Mouse (Mus musculus) heart, adult 11 months (tissue): ENCODE measurements around the gene Elp5.

Experiments used
- DNase-seq: peaks from one replicate; pipeline ENCODE4 v3.0.0; 2022

Gene Elp5

DNA sequence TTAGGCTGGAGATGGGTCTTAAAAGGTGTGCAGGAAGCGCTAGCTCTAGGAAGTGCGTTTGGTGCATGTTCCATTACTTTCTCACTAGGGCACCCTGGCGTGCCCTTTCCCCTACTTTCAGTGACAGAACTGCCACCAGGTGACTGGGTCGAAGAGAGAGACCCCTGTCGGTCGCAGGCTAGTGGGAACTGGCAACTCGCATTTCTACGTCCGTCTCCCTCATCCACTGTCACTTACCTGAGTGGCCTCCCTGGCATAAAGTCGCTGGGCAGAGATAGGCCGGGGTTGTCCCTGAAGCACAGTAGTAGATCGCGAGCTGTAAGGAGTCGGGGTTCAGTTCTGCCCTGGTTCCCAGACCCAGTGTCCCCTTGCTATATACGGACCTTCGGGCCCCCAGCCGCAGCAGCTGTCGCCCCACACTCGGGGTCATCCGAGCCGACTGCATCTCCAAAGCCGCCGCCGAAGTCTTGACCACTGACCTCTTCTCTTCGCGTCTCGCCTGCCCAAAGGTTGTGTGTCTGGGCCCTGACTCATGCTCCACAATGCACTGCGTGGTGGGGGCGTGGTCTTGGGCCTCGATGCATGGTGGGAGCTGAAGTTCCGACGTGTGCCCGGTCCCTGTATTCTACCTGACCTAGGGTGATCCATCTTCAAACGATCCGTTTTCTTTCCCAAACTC is 32.7 kb upstream of the Elp5 start, which contains the start of gene Acadvl:
Acadvl (minus strand) TSS at position 532 of the 679 bp plus-strand sequence.
- DNase-seq = peak; percentile 99

DNA sequence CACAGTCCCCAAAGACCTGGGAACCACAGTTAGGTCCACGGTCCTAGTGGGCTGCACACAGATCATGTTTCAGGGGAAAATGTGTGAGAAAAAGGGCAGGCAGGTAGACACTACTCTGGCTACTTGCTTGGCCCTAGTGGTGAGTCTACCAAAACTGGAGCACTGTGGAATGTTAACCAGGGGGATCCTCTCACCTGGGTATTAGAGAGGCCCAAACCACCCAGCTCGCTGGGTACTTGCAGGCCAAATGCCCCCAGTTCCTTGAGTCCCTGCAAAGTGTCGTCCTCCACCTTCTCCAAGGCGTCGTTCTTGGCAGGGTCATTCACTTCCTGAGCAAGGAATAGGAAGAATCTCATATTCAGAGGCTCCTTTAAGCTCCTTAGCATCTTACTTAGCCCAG is 31.7 kb upstream of the Elp5 start:
- DNase-seq = peak; percentile 90

DNA sequence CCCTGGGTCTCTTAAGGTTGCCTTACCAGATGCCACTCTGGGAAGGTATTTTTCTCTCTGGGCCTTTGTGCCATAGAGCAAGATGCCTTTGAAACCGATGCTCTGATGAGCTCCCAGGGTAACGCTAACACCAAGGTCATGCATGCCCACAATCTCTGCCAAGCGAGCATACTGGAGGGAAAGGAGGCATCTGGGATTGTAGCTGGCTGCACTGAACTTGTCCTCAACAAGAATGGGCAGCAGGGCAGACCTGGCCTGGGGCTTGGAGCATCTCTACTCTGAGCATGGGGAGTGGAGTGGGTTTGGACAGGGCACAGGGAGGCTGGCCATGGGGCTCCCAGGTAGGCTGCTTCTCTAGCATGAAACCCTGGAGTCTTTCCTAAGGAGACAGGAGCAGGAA is 31.1 kb upstream of the Elp5 start:
- peak; percentile 94 for DNase-seq

DNA sequence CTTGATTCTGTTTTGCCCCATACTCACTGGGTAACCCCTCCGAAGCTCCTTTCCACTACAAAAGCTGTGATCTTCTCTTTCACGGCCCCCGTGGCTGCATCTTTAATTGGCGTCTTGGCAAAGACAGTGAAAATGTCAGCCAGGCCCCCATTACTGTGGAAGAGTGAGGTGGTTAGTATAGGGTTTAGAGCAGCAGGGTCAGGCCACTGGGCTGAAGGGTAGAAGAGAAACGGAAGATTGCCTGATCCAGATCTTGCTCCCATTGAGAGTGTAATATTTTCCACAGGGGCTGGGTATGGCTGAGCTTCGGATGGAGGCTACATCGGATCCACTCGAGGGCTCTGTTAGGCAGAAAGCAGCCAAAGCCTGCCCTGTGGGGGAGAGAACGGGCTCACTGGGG is 30.6 kb upstream of the Elp5 start:
- DNase-seq = peak; percentile 91

DNA sequence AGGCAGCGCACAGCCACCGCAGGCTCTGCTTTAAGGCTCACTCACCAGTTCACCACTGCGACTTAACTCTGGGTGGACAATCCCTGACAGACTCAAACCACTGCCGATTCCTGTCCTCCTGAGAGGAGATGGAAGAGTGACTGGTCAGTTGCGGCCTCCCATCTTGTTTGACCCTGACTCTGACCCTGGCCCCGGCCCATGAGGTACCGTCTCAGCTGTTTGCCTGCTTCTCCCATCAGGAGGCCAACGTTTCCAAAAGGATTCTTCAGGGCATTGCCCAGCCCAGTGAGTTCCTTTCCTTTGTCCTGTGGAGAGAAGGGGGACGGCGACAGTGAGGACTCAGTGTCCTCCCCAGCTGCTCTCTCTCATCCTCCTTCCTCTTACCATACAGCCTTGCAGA is 28.6 kb upstream of the Elp5 start:
- DNase-seq = peak; percentile 82

DNA sequence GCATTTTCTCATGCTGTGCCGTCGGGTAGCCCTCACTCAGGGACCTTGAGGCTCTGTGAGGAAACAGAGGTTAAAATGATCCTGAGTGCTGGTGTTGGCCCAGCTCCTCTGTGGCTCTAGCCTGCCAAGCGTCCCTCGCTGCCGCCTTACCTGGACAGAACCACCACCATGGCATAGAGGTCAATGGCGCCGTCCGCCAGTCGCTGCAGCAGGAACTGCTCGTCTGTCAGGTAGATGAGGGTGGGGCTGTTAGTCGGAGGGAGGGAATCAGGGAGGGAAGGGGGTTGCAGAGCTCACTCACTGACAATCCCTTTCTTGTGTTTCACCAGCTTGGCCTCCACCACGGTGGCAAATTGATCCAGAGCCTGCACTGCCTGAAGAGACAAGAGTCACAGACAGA is 28.2 kb upstream of the Elp5 start:
- DNase-seq = peak; percentile 90

DNA sequence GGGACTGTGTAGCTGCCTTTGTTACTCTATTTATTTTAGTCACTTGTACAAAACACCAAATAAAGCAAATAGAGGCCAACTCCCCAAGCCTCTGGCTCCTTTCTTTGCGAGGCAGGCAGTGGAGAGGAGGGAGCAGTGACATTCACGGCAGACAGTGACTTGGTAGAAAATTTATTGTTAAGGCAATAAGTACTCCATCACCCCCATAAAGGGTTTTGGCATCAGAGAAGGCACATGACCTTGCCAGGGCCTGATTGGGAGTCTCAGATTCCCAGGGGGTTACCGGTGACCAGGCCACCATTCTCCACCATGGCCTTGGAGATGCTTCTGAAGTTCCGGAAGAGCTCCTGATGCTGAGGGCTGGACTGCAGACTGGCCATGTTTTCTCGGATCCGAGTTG is 27.7 kb upstream of the Elp5 start:
- peak; percentile 88 for DNase-seq

DNA sequence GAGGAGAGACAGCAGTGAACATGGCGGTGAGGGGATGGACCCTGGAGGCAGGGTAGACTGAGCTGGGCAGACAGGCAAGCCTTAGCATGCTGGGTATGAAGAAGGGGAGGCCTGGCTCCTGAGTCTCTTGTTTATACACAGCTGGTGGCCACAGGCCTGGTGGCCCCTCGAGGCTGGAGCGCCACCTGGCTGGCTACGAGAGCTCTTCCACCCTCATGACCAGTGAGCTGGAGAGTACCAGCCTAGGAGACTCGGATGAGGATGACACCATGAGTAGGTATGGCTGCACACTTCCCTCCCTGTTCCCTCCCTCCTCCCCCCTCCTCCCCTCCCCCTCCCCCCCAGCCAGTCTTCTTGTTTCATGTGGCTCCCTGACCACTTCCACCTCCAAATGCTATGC is 23.2 kb upstream of the Elp5 start:
- DNase-seq = no peak

DNA sequence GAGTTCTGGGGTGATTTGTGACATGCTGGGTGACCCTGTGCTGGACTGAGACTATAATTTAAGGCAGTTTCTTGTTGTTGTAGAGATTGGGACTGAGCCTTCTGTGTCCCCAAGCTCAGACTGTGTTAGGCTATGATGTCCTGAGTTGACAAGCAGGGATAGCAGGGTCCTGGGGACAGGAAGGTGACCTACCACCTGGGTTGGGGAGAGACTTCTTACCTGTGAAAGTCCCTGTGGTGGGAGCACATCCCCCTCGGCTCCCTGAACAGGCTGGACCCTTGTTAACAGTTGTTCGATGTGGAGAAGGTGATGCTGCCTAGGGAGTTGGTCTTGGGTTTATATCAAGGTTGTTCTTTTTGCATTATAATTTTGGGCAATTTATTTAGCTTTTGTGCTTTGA is 20.2 kb upstream of the Elp5 start:
- DNase-seq = peak; percentile 91

DNA sequence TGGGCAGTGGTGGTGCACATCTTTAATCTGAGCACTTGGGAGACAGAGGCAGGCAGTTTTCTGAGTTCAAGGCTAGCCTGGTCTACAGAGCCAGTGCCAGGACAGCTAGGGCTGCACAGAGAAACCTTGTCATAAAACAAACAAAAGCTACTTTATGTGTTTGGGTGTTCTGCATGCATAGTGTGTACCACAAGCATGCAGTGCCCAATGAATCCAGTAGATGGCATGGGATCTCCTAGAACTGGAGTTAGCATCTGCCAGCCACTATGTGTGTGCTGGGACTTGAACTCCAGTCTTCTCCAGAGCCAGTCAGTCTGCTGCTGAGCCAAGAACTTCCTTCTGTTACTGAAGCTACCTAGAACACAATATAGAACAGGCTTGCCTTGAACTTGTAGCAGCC is 19.5 kb upstream of the Elp5 start:
- DNase-seq = peak; percentile 89

DNA sequence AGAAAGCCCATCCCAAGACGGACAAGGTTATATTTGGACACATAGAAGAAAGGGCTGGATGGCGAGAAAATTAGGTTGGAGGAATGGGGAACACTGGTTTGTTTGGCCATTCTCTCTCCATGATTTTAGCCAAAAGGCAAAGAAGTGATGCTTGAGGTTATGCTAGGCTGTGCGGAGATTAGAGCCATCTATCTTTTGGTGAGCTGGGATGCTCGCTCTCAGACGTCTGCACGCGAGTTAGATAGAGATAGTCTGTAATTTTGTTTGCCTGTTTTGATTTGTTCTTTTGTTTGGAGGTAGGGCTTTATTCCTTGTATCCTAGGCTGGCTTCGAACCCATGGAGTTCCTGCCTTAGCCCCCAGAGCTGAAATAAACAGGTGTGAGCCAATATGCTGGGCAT is 18.8 kb upstream of the Elp5 start:
- DNase-seq = peak; percentile 87

DNA sequence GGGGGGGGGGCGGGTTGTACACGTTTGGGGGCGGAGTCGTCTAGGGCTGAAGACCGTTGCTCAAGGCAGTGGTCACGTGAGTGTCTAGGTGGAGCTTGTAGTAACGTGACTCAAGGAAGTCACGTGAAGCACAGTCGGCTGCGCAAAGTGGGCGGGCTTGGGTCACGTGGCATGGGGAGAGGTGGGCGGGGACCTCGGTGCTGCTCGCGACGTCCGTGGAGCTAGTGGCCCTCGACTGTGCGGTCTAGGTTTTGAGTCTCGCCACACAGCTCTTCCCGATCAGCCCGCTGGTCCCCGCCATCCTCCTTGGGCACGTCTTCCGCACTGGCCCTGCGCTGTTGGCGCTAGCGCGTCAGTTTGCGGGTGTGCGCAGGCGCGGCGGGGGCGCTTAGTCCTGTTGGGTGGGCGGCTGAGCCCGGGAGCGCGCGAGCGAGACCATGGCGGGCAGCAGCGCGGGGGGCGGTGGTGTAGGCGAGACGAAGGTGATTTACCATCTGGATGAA is 18.1 kb upstream of the Elp5 start, which contains the start of gene Dvl2:
Dvl2 (plus strand) TSS at position 200 of the 503 bp plus-strand sequence.
- DNase-seq = peak; percentile 100

DNA sequence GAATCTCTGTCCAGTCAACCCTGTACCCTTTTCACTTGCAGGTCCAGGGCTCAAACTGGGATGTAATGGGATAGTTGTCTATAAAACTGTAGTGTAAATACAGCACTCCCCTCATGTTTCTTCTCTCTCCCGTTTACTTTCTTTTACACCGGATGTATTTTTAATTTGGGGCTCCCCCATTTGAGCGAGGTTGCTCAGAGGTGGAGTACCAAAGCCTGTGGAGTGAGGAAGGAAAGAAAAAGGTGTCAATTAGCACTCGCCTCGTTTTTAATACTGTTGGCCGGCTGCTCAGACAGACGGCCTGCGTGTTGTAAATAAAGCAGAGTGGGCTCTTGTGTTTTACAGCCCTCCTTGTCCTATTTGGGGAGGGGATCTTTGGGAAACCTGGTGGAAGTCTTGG is 17.3 kb upstream of the Elp5 start:
- DNase-seq = no peak

DNA sequence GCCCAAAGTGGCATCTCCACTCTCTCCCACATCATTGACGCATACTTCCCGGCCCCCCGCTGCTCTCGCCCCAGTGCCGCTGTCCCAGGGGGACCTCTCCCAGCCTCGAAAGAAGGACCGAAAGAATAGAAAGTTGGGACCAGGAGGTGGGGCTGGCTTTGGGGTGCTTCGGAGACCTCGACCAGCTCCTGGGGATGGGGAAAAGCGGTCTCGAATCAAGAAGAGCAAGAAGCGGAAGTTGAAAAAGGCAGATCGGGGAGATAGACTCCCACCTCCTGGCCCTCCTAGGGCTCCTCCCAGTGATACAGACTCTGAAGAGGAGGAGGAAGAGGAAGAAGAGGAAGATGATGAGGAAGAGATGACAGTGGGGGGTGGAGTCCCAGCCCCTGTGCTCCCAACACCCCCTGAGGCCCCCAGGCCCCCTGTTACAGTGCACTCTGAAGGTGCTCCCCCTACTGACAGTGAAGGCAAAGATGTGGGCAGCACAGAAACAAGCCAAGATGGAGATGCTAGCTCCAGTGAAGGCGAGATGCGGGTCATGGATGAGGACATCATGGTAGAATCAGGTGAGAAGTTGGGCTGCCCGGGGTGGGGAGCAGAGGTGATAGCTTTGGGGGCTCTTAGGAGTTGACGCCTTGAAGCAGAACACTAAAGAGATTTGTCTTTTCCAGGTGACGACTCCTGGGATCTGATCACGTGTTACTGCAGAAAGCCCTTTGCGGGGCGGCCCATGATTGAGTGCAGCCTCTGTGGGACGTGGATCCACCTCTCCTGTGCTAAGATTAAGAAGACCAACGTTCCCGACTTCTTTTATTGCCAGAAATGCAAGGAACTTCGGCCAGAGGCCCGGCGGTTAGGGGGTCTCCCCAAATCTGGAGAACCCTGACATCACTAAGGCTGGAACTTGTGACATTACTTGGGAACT is 16.5 kb upstream of the Elp5 start:
- DNase-seq = peak; percentile 96

DNA sequence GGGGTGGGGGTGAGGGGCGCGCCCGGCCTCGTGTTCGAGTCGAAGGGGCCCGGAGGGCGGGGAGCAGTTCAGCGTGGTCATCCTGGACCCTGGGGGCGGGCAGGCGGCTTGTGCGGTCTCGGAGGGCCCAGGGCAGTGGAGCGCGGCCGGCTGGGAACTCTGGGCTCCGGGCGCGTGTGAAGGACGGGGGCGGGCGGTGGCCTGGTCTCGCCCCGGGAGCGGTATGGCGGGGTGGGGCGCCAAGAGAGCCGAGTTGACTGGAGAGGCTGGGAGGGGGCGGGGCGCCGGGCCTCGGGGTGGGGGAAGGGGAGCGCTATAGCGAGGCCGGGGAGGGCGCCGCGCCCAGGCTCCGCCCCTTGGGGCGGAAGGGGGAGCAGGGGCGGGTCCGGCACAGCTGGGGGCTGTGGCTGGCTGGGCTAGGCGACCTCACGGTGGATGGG is 14.8 kb upstream of the Elp5 start:
- DNase-seq = peak; percentile 99

DNA sequence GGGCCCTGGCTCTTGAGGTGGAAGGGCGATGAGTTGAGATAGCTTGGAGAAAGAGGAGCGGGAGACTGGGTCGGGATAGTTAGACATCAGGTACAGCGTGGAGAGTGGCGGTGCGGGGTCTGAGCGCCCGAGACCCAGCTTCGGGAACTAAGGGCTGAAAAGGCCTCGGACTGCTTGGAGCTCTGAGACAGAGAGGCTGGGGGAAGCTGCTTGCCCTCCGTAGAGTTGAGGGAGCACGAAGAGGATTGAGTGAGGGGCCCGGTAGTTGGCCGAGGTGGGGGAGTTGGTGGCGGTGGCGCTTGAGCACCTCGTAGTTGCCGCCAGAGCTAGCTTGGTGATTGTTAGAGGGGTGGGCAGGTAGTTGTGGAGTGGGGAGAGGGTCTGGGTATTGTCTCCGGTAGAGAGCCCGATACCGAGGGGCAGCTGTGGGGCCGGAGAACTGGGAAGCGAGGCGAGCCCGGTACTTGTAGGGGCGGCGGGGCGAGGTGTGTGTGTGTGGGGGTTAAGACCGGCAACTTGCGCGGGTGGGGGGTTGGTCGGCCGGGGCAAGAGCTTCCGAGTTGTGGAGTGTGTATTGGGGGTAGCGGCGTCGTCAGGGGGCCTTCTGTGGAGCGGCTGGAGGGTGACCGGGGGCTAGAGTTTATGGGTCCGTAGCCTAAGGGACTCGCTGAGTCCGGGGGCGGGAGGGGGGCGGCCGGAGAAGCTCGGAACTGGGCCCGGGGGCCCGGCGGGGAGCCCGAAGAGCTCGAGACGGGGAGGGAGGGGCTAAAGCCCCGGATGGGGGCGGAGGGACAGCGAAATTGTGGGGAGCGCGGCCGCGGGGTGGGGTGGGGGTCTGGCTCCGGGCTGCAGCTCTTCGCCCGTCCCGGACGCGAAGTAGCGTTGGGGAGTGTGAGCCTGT is 14.1 kb upstream of the Elp5 start:
- DNase-seq = no peak

DNA sequence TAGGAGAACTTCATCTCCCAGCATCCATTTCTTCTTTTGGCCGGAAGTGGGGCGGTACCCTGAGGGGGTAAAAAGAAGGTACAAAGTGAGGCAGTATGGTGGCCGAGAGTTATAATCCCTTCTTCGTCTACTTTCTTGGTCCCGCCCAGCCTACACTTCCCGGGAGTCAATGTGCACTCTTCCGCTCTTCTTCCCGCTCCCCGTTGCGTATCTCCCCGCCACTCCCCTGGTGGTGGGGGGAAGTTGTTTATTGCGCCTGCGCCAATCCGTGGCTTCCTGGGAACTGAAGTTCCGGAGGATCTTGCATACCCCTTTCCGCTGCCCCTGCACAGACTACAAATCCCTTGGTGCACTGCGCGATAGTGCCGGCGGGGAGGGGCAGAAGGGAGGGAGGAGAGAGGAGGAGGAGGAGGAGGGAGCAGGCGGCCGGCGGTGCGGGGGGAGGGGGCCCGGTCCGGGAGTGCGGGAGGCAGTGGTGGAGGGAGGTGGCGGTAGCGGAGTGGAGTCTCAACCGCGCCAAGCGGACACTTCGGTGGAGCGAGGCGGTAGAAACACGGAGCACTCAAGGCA is 13.2 kb upstream of the Elp5 start, which contains the start of gene Phf23:
Phf23 (plus strand) TSS at position 387 of the 570 bp plus-strand sequence.
- peak; percentile 100 for DNase-seq

DNA sequence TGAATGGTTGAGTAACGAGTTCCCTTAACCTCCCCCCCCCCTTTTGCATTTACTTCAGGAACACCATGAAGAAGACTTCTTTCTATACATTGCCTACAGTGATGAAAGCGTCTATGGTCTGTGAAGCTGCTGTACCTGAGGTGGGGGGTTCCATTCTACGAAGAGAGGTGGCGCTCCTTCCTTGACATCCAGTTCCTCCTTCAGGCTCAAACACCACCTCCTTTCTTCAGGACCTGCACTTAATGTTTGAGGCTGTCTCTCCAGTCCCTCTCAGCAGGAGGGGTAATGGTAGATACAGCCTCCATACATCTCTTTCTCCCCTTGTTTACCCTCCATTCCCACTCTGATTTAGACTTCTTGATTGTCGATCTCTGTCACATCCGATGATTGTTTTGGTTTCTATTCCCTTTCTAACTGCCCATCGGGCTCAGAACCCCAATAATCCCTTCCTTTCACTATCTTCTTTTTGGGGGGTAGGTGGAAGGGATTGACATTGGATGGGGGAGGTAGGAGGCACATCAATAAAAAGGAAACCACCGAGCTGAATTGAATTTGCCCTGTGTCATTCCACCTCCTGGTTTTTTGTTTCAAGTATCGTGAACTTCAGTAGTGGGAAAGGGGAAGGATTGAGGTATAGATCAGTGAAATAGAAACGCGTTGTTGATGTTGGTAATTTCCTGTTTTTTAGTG is 12.2 kb upstream of the Elp5 start:
- DNase-seq = peak; percentile 91

DNA sequence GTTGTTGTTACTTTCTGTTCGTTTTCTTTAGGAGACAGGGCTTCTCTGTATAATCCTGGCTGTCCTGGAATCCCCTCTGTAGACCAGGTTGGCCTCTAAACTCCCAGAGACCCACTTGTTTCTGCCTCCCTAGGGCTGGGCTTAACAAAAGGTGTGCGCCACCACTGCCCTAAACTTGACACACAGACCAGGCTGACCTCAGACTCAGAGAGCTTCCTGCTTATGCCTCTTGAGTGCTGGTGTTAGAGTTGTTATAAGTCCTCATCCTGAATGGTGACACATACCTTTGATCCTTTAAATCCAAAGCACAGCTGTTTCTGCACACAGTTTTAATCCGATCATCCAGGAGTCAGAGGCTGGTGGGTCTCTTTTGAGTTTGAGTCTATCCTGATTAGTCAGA is 10.6 kb upstream of the Elp5 start:
- peak; percentile 89 for DNase-seq

DNA sequence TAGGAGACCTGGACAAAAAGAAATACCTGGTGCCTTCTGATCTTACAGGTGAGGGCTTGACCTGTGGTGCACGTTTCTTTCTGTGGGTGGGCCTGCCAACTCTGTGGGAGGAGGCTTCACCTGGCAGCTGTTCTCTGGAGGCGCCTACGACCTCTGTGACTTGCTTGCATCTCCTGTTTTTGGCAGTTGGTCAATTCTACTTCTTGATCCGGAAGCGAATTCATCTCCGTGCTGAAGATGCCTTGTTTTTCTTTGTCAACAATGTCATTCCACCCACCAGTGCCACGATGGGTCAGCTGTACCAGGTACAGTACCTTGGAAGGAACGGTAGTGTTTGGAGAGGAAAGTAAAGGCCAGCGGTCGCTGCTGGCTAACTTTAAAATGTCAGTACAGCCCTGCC is 10.1 kb upstream of the Elp5 start:
- DNase-seq = peak; percentile 94

DNA sequence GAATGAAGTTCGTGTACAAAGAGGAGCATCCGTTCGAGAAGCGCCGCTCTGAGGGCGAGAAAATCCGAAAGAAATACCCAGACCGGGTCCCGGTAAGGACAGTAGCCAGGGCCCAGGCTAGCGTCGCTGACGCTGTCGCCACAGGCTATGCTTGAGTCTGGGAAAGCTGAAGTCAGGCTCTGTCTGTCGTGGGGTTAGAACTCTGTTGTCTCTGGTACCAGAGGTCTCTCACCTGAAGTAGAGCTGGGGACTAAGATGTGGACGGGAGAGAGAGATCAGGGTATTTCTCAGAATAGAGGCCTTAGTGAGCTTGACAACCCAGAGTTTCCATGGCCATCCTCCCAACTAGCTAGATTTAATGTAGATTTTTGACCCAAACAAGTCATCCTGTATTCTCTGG is 9.4 kb upstream of the Elp5 start:
- DNase-seq = no peak
